Mouse (Mus musculus): ENCODE measurements around the gene Zfp672. TPM values are rescaled to one million over a fixed set of nuclear protein-coding genes. Genes with fewer than 3 reads are reported as not detected.

The Zfp672 gene
- polyA plus RNA-seq, 1 experiment, result 17.5 TPM

DNA sequence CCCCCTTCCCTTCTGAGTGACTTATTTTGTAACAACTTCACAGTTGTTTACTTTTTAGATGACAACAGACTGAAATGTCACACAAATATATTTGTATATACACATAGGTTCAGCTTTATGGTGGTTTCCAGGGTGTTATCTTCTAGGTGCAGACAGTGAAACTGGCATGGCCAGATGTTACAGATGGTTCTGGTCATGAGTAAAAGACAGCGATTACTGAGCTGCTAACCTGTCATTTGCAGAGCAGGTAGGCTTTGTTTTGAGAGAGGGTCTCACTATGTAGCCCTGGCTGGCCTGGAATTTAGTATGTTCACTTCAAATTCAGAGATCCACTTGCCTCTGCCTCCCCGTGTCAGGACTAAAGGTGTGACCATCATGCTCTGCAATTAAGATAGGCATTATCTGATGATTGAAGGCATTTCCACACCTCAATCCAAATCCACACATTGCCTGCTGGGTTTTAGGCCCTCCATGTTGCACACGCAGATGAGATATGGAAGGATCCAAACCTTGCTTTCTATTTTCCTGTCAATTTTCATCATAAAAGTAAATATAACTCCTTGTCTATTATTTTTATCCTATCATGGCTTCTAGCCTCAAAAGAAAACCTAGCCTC, 5.4 kb downstream of the Zfp672 start:
- H3K4me1 ChIP-seq (ENCODE audit: control insufficient read depth, insufficient read depth, insufficient read length, low read length), result peaks cover 7% of the 10 kb centered on the region
- H3K27ac ChIP-seq (ENCODE audit: insufficient read depth, low read depth, low read length), result no peak overlapping the region
- TF ChIP-seq POLR2A (IDR thresholded peaks at IDR 0.05; ENCODE audit: low read depth, low read length), result no peak
- no peak for TF ChIP-seq CTCF (IDR thresholded peaks at IDR 0.05; ENCODE audit: extremely low read depth, insufficient read length, insufficient replicate concordance, low read depth, low read length)
- H3K36me3 ChIP-seq (ENCODE audit: control insufficient read depth, insufficient read depth, low read length), result peaks cover 1% of the 10 kb centered on the region; the same call in 1 of the 2 replicates
- no peak overlapping the region for H3K4me3 ChIP-seq (ENCODE audit: low read depth, low read length)
- H3K27me3 ChIP-seq (ENCODE audit: control insufficient read depth, insufficient read depth, low read length), result no peaks in the 10 kb centered on the region
- WGBS, result 69% methylated on average over 3 of the region's 3 CpGs

- TF ChIP-seq POLR2A (IDR thresholded peaks at IDR 0.05; ENCODE audit: low read depth, low read length) (no peak), CTCF (IDR thresholded peaks at IDR 0.05; ENCODE audit: extremely low read depth, insufficient read length, insufficient replicate concordance, low read depth, low read length) (no peak)
- Histone ChIP-seq H3K36me3 (ENCODE audit: control insufficient read depth, insufficient read depth, low read length) (peaks cover 7% of the 10 kb centered on the region), H3K27me3 (ENCODE audit: control insufficient read depth, insufficient read depth, low read length) (no peaks in the 10 kb centered on the region), H3K4me1 (ENCODE audit: control insufficient read depth, insufficient read depth, insufficient read length, low read length) (no peaks in the 10 kb centered on the region; the same call in 1 of the 2 replicates), H3K4me3 (ENCODE audit: low read depth, low read length) (peak overlapping the region; percentile 75), H3K27ac (ENCODE audit: insufficient read depth, low read depth, low read length) (peak overlapping the region; percentile 40)
- WGBS, result 4% methylated on average over 24 of the region's 24 CpGs
Observed at GRCm38 (mm10) chr11:58323570-58324340, 6.4 kb downstream of the Zfp672 start.

DNA sequence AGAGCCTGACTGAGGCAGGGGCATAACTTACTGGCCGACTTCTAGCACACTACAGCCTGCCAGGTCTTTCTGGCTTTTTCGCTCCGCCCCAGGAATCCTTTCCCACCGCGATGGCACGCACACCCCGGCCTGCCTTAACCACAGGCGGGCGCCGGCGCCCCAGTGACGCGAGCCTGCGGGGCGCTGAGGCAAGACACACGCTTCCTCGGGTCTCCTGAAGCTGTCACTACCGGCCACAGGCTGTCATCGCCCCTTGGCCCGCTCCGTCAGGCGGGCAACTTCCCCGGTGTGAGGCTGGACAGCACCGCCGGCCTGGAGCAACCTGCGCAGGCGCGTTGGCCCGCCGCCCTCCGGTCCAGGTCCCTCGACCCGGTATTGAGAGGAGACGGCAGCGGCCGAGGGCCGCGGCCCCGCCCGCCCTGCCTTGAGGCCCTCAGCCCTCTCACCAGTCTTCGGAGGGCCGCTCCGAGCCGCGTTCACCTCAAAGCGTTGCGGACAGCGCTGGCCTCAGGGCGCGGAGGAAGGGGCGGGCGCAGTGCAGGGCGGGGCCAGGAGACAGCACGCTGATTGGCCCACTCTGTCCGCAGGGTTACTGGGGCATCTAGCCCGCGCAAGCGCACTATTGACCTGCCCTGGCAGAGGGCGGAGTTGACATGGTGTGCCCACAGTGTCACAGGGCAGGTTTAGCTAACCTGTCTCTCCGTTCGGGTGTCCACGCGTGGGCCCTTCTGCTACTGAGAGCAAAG, 7.1 kb downstream of the Zfp672 start:
- H3K4me1 ChIP-seq (ENCODE audit: control insufficient read depth, insufficient read depth, insufficient read length, low read length), result no peaks in the 10 kb centered on the region; the same call in 1 of the 2 replicates
- H3K36me3 ChIP-seq (ENCODE audit: control insufficient read depth, insufficient read depth, low read length), result peaks cover 7% of the 10 kb centered on the region
- no peak for TF ChIP-seq CTCF (IDR thresholded peaks at IDR 0.05; ENCODE audit: extremely low read depth, insufficient read length, insufficient replicate concordance, low read depth, low read length)
- peak; percentile 77; the same call in 1 of the 2 replicates for TF ChIP-seq POLR2A (IDR thresholded peaks at IDR 0.05; ENCODE audit: low read depth, low read length)
- peak overlapping the region; percentile 80 for H3K27ac ChIP-seq (ENCODE audit: insufficient read depth, low read depth, low read length)
- peak overlapping the region; percentile 75 for H3K4me3 ChIP-seq (ENCODE audit: low read depth, low read length)
- WGBS, result under 1% methylated on average over 63 of the region's 63 CpGs
- H3K27me3 ChIP-seq (ENCODE audit: control insufficient read depth, insufficient read depth, low read length), result no peaks in the 10 kb centered on the region

DNA sequence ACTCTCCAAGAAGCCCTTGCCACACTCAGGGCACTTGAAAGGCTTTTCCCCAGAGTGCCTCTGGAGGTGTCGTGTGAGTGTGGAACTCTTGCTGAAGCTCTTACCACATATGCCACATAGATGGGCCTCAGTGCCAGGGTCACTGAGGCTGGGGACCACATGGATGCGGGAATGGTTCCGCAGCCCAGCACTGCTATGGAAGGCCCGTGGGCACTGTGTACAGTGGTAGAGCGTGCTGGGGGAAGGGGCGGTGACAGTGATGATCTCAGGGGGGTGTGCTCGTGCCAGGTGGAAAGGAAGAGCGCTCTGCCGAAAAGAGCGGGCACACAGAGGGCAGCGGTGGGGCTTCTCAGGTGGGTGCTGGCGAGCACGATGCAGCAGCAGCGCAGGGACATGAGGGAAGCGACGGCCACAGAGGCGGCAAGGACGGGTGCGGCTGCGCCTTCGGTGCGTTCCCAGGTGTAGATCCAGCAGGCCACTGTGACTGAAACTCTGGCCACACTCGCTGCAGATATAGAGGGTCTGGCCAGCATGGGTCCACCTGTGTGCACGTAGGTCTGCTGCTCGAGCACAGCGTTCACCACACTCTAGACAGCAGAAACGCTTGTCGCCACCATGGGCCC, 13.3 kb downstream of the Zfp672 start:
- WGBS, result 88% methylated on average over 28 of the region's 28 CpGs

DNA sequence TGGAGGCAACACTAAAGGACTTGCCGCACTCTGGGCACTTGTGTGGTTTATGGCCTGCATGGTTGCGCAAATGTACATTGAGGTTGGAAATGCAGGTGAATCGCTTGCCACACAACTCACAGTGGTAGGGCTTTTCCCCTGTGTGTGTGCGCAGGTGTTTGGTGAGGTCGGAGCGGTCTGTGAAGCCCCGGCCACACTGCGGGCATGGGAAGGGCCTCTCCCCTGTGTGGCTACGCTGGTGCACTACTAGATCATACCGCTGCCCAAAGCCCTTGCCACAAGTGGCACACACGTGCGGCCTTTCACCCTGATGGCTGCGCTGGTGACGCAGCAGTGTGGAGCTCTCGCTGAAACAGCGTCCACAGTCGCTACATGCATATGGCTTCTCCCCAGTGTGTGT, 13.8 kb downstream of the Zfp672 start:
- 90% methylated on average over 17 of the region's 17 CpGs for WGBS
- H3K36me3 ChIP-seq (ENCODE audit: control insufficient read depth, insufficient read depth, low read length), result peaks cover 18% of the 10 kb centered on the region

More for the DNA sequence above, 13.3 kb downstream of the Zfp672 start:
- TF ChIP-seq CTCF (IDR thresholded peaks at IDR 0.05; ENCODE audit: extremely low read depth, insufficient read length, insufficient replicate concordance, low read depth, low read length) (no peak), POLR2A (IDR thresholded peaks at IDR 0.05; ENCODE audit: low read depth, low read length) (no peak)
- no peaks in the 10 kb centered on the region for H3K4me1 ChIP-seq (ENCODE audit: control insufficient read depth, insufficient read depth, insufficient read length, low read length)
- no peaks in the 10 kb centered on the region for H3K27me3 ChIP-seq (ENCODE audit: control insufficient read depth, insufficient read depth, low read length)
- H3K36me3 ChIP-seq (ENCODE audit: control insufficient read depth, insufficient read depth, low read length), result peaks cover 18% of the 10 kb centered on the region
- no peak overlapping the region for H3K27ac ChIP-seq (ENCODE audit: insufficient read depth, low read depth, low read length)
- no peak overlapping the region for H3K4me3 ChIP-seq (ENCODE audit: low read depth, low read length)

DNA sequence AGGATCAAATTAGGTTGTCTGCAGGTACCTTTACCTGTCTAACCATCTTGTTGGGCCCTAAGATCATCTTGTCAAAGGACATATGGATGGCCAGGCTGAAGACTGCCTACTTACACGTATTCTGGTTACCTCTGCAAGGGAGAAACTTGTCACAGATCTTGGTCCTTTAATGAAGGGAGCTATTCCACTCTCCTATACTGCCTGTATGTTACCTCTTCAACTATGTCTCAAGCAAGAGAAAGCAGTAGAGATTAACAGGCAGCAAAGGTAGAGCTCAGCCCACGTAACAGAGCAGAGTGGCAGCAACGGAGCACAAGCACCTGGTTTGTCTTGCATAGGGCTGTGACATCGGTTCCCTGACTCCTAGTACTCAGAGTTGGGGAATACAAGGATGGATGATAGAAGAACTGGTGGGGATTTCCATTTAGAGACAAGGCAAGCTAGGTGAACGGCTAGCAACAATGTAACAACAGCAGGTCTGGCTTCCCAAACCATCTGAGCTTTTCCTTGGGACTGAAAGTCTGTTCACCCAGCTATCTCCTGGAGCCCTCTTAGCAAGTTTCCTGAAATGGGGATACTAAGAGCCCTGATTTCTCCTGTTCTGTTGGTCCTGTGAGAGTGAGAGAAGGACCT, 14.5 kb downstream of the Zfp672 start:
- H3K27ac ChIP-seq (ENCODE audit: insufficient read depth, low read depth, low read length), result no peak overlapping the region
- H3K27me3 ChIP-seq (ENCODE audit: control insufficient read depth, insufficient read depth, low read length), result no peaks in the 10 kb centered on the region
- H3K4me3 ChIP-seq (ENCODE audit: low read depth, low read length), result no peak overlapping the region
- no peaks in the 10 kb centered on the region for H3K4me1 ChIP-seq (ENCODE audit: control insufficient read depth, insufficient read depth, insufficient read length, low read length)
- TF ChIP-seq CTCF (IDR thresholded peaks at IDR 0.05; ENCODE audit: extremely low read depth, insufficient read length, insufficient replicate concordance, low read depth, low read length) (no peak), POLR2A (IDR thresholded peaks at IDR 0.05; ENCODE audit: low read depth, low read length) (no peak)
- peaks cover 18% of the 10 kb centered on the region for H3K36me3 ChIP-seq (ENCODE audit: control insufficient read depth, insufficient read depth, low read length)
- WGBS, result 96% methylated on average over 5 of the region's 5 CpGs

More for the DNA sequence above, 13.8 kb downstream of the Zfp672 start:
- no peaks in the 10 kb centered on the region for H3K4me1 ChIP-seq (ENCODE audit: control insufficient read depth, insufficient read depth, insufficient read length, low read length)
- H3K27me3 ChIP-seq (ENCODE audit: control insufficient read depth, insufficient read depth, low read length), result no peaks in the 10 kb centered on the region
- no peak overlapping the region for H3K27ac ChIP-seq (ENCODE audit: insufficient read depth, low read depth, low read length)
- H3K4me3 ChIP-seq (ENCODE audit: low read depth, low read length), result no peak overlapping the region
- TF ChIP-seq CTCF (IDR thresholded peaks at IDR 0.05; ENCODE audit: extremely low read depth, insufficient read length, insufficient replicate concordance, low read depth, low read length) (no peak), POLR2A (IDR thresholded peaks at IDR 0.05; ENCODE audit: low read depth, low read length) (no peak)

Data from small intestine, adult 2 months (tissue).